Mouse (Mus musculus): ENCODE data around the gene Slc13a2.

GRCm38 (mm10) chr11:78421201-78422009 lies 612 bp downstream of the Slc13a2 start:
- TF ChIP-seq CTCF (IDR thresholded peaks at IDR 0.05; ENCODE audit: extremely low read depth, insufficient read depth, low read length) (no peak), POLR2A (IDR thresholded peaks at IDR 0.05; ENCODE audit: extremely low read depth, insufficient read depth, low read length) (no peak)

Measured in cortical plate, adult 2 months (tissue).